Mouse (Mus musculus) lung, postnatal 0 days (tissue): Measurements from ENCODE around the gene Garnl3. TPM values are rescaled to one million over a fixed set of nuclear protein-coding genes. Genes with fewer than 3 reads are reported as not detected.

Experiments
- ATAC-seq: fragments of 200-750 bp; cut with Nextera tagmentation; 2 replicates; pipeline ENCODE4 v1.8.0; 2017; ENCODE audit warnings: moderate library complexity
- DNase-seq: peaks from one replicate; pipeline ENCODE4 v3.0.0-alpha.2; 2016; ENCODE audit warnings: low spot score
- H3K27ac ChIP-seq: fragments of 300-500 bp; sonication (generic); 2 replicates; pipeline ENCODE4 v1.5.1; 2014; ENCODE audit warnings: antibody characterized with exemption, mild to moderate bottlenecking, low read length, mixed read lengths
- H3K27me3 ChIP-seq: fragments of 300-500 bp; sonication (generic); replicated peaks from 2 replicates; pipeline ENCODE4 v1.6.1; 2014; ENCODE audit warnings: low read length, mixed read lengths; ENCODE audit not compliant: insufficient read depth
- H3K36me3 ChIP-seq: fragments of 300-500 bp; sonication (generic); 2 replicates; pipeline ENCODE4 v1.6.1; 2014; ENCODE audit warnings: low read length, mixed read lengths; ENCODE audit not compliant: insufficient read depth
- H3K4me1 ChIP-seq: fragments of 300-500 bp; sonication (generic); 2 replicates; pipeline ENCODE4 v1.6.1; 2014; ENCODE audit warnings: antibody characterized with exemption, low read depth, low read length, mixed read lengths; ENCODE audit not compliant: insufficient read depth
- H3K4me2 ChIP-seq: fragments of 300-500 bp; sonication (generic); replicated peaks from 2 replicates; pipeline ENCODE4 v1.6.1; 2014; ENCODE audit warnings: low read depth, mild to moderate bottlenecking, low read length, moderate library complexity, mixed read lengths
- H3K4me3 ChIP-seq: fragments of 300-500 bp; sonication (generic); 2 replicates; pipeline ENCODE4 v1.5.1; 2014; ENCODE audit warnings: low read depth, low read length
- H3K9ac ChIP-seq: fragments of 300-500 bp; sonication (generic); replicated peaks from 2 replicates; pipeline ENCODE4 v1.6.1; 2014; ENCODE audit warnings: low read depth, mild to moderate bottlenecking
- H3K9me3 ChIP-seq: fragments of 300-500 bp; sonication (generic); 2 replicates; pipeline ENCODE4 v1.6.1; 2016; ENCODE audit warnings: low read length, mixed read lengths
- CTCF ChIP-seq: IDR thresholded peaks from 2 replicates; pipeline ENCODE4 v1.5.1; 2016; ENCODE audit warnings: antibody characterized with exemption, mild to moderate bottlenecking
- EP300 ChIP-seq: IDR thresholded peaks from 2 replicates; pipeline ENCODE4 v1.6.1; 2016; ENCODE audit warnings: antibody characterized with exemption, mild to moderate bottlenecking, control low read depth
- WGBS: fragments of 180-500 bp; shearing (Covaris S2); extraction: QIAGEN DNeasy Blood & Tissue Kit; methylation state at CpG from one replicate; pipeline ENCODE4 v1.1.7; 2014; 5-methylcytosine and 5-hydroxymethylcytosine counted together
- polyA plus RNA-seq: library from polyadenylated mRNA; unstranded; fragments of >200 nt; fragmentation: Nextera tagmentation; extraction: Ambion mirVana; gene quantifications from 2 replicates; pipeline ENCODE4 v1.2.1, GENCODE M21; 2015

The Garnl3 gene
- polyA plus RNA-seq, 1 experiment from 2014 or later, result 5.9 TPM

GRCm38 (mm10) chr2:33033281-33033680, 98.2 kb downstream of the Garnl3 start:
- TF ChIP-seq CTCF, result no peak
- TF ChIP-seq EP300, result no peak
- H3K9me3 ChIP-seq, result no peaks in the 10 kb centered on the region
- WGBS, result 93% methylated on average over 7 of the region's 7 CpGs
- DNase-seq, result no peak
- no peaks in the 10 kb centered on the region for H3K27me3 ChIP-seq
- no peak overlapping the region for H3K4me2 ChIP-seq
- ATAC-seq, result no peak
- H3K27ac ChIP-seq, result no peak overlapping the region
- H3K9ac ChIP-seq, result no peak overlapping the region
- no peaks in the 10 kb centered on the region for H3K4me1 ChIP-seq
- H3K4me3 ChIP-seq, result no peak overlapping the region
- H3K36me3 ChIP-seq, result no peaks in the 10 kb centered on the region

GRCm38 (mm10) chr2:33032391-33033062, 98.9 kb downstream of the Garnl3 start:
- DNase-seq (no peak), ATAC-seq (no peak)
- 61% methylated on average over 5 of the region's 5 CpGs for WGBS
- Histone ChIP-seq H3K4me2 (no peak overlapping the region), H3K4me3 (no peak overlapping the region), H3K27me3 (no peaks in the 10 kb centered on the region), H3K4me1 (no peaks in the 10 kb centered on the region), H3K27ac (no peak overlapping the region), H3K9ac (no peak overlapping the region), H3K9me3 (no peaks in the 10 kb centered on the region), H3K36me3 (no peaks in the 10 kb centered on the region)
- TF ChIP-seq EP300 (no peak), CTCF (no peak)

GRCm38 (mm10) chr2:33025040-33025439, 106.4 kb downstream of the Garnl3 start:
- 50% methylated on average over 4 of the region's 4 CpGs for WGBS
- ATAC-seq (peak; percentile 85), DNase-seq (peak; percentile 57)

GRCm38 (mm10) chr2:33024564-33024963, 106.9 kb downstream of the Garnl3 start:
- H3K9ac ChIP-seq, result no peak overlapping the region
- 66% methylated on average over 10 of the region's 10 CpGs for WGBS
- H3K9me3 ChIP-seq, result no peaks in the 10 kb centered on the region
- H3K4me1 ChIP-seq, result no peaks in the 10 kb centered on the region
- no peak overlapping the region for H3K4me3 ChIP-seq
- DNase-seq, result no peak
- no peak overlapping the region for H3K4me2 ChIP-seq
- ATAC-seq, result peak; percentile 37
- H3K36me3 ChIP-seq, result no peaks in the 10 kb centered on the region
- no peaks in the 10 kb centered on the region for H3K27me3 ChIP-seq
- no peak overlapping the region for H3K27ac ChIP-seq
- no peak for TF ChIP-seq EP300
- peak; percentile 36 for TF ChIP-seq CTCF

More at GRCm38 (mm10) chr2:33025040-33025439, 106.4 kb downstream of the Garnl3 start:
- Histone ChIP-seq H3K9ac (no peak overlapping the region), H3K4me3 (no peak overlapping the region), H3K36me3 (no peaks in the 10 kb centered on the region), H3K9me3 (no peaks in the 10 kb centered on the region), H3K27me3 (no peaks in the 10 kb centered on the region), H3K4me2 (no peak overlapping the region), H3K27ac (no peak overlapping the region), H3K4me1 (no peaks in the 10 kb centered on the region)
- TF ChIP-seq CTCF (no peak), EP300 (peak; percentile 59; the same call in 1 of the 2 replicates)

- Histone ChIP-seq H3K27me3 (no peaks in the 10 kb centered on the region), H3K9ac (no peak overlapping the region), H3K27ac (no peak overlapping the region), H3K36me3 (no peaks in the 10 kb centered on the region), H3K9me3 (no peaks in the 10 kb centered on the region), H3K4me2 (no peak overlapping the region), H3K4me3 (no peak overlapping the region), H3K4me1 (no peaks in the 10 kb centered on the region)
- WGBS, result 83% methylated on average over 6 of the region's 6 CpGs
- DNase-seq (no peak), ATAC-seq (no peak)
- no peak for TF ChIP-seq EP300
- TF ChIP-seq CTCF, result no peak
These were observed 108.6 kb downstream of the Garnl3 start for GRCm38 (mm10) chr2:33022846-33023245.

GRCm38 (mm10) chr2:33018026-33018425, 113.4 kb downstream of the Garnl3 start:
- H3K9me3 ChIP-seq, result no peaks in the 10 kb centered on the region
- no peak overlapping the region for H3K4me2 ChIP-seq
- DNase-seq, result peak; percentile 49
- no peak for TF ChIP-seq EP300
- no peak for ATAC-seq
- no peak overlapping the region for H3K27ac ChIP-seq
- no peak overlapping the region for H3K4me3 ChIP-seq
- no peaks in the 10 kb centered on the region for H3K4me1 ChIP-seq
- H3K9ac ChIP-seq, result no peak overlapping the region
- no peaks in the 10 kb centered on the region for H3K27me3 ChIP-seq
- no peaks in the 10 kb centered on the region for H3K36me3 ChIP-seq
- WGBS, result 4% methylated on average over 6 of the region's 6 CpGs

GRCm38 (mm10) chr2:33017191-33017590, 114.3 kb downstream of the Garnl3 start:
- no peak overlapping the region for H3K27ac ChIP-seq
- TF ChIP-seq CTCF (no peak), EP300 (no peak)
- H3K4me2 ChIP-seq, result no peak overlapping the region
- ATAC-seq, result no peak
- H3K27me3 ChIP-seq, result no peaks in the 10 kb centered on the region
- H3K9me3 ChIP-seq, result no peaks in the 10 kb centered on the region
- H3K36me3 ChIP-seq, result no peaks in the 10 kb centered on the region
- no peak overlapping the region for H3K9ac ChIP-seq
- no peaks in the 10 kb centered on the region for H3K4me1 ChIP-seq
- DNase-seq, result no peak
- WGBS, result 69% methylated on average over 2 of the region's 2 CpGs
- no peak overlapping the region for H3K4me3 ChIP-seq
